Mouse (Mus musculus): ENCODE results near the gene Gmip. TPM values are rescaled to one million over a fixed set of nuclear protein-coding genes. Genes with fewer than 3 reads are reported as not detected.

Gmip gene
- total and polyA plus RNA-seq, 3 experiments = 25.4 to 81.8 (median 48.1) TPM

DNA sequence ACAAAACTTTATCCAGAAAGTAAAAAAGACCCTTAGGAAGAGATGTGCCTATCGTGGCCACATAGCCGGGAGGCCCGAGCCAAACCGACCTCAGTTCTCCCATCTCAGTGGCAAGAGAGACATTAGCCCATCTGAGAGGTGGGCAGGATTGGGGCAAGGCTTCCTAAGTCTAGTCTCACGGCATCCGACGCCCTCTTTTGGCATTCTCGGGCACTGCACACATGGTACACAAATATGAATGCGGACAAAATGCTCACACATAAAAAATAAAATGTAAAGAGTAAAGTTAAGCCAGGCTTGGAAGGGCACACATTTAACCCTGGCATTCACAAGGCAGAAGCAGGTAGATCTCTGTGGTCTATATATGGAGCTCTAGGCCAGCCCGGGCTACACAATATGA, 45.4 kb downstream of the Gmip start:
- Histone ChIP-seq H3K4me3 (replicated peaks in 1 of 3; ENCODE audit: low read depth in 2 of 3, low read length in 2 of 3, poor library complexity in 1 of 3) (no peak overlapping the region), H3K9ac (ENCODE audit: insufficient read depth, low read depth) (no peak overlapping the region), H3K36me3 (replicated peaks in 1 of 2; ENCODE audit: control insufficient read depth in 1 of 2, insufficient read depth in 1 of 2, low read length in 1 of 2) (no peaks in the 10 kb centered on the region), H3K9me3 (replicated peaks; ENCODE audit: low read length) (no peaks in the 10 kb centered on the region), H3K27ac (ENCODE audit: insufficient read depth, low read depth) (no peak overlapping the region), H3K4me1 (ENCODE audit: control insufficient read depth in 1 of 2, insufficient read depth in 2 of 2) (peaks cover 0 to 9% of the 10 kb centered on the region in 2 experiments; a peak in 2 of 4 replicates), H3K79me2 (replicated peaks; ENCODE audit: control insufficient read depth, extremely low read depth, insufficient read depth, poor library complexity, severe bottlenecking) (no peaks in the 10 kb centered on the region), H3K4me2 (ENCODE audit: insufficient read depth, low read depth, poor library complexity, severe bottlenecking) (no peak overlapping the region), H3K27me3 (replicated peaks) (no peaks in the 10 kb centered on the region)
- in situ Hi-C loops (cut with MboI; ENCODE audit: low pct_ligation_motif_present, low pct_unique_long_range_greater_than_20kb, low sequenced_read_pairs) (no loop called here), dilution Hi-C loops (cut with MboI; ENCODE audit: extremely low pct_ligation_motif_present, extremely low pct_unique_long_range_greater_than_20kb, low sequenced_read_pairs) (no loop called here)
- TF ChIP-seq RAD21 (IDR thresholded peaks at IDR 0.05; ENCODE audit: low read depth, low read length) (peak; percentile 2), KAT2A (IDR thresholded peaks at IDR 0.05; ENCODE audit: insufficient replicate concordance, low read length) (no peak), CTCF (conservative IDR thresholded peaks at IDR 0.05 in 1 of 2, IDR thresholded peaks at IDR 0.05 in 1 of 2; ENCODE audit: low read depth in 2 of 2, low read length in 2 of 2) (peak in 1 of 2 experiments; percentile 15; a peak in 2 of 4 replicates)
- no peak for DNase-seq (ENCODE audit: extremely low read depth)

DNA sequence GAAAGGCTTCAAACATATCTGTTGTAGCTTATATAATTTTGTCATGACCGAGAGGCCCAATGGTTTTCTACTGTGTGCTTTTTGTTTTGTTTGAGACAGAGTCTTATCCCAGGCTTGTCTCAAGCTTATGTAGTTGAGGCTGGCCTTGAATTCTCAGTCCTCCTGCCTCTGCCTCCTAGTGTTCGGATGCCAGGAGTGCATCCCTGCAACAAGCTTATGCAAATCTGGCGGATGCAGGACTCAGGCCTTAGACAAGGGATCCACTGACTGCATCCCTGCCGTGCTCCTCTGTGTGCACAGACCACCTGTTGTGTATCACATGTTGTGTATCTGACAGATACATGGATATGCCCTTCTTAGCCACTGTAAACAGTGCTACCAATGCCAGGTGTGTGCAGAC, 52.3 kb downstream of the Gmip start:
- Histone ChIP-seq H3K79me2 (replicated peaks; ENCODE audit: control insufficient read depth, extremely low read depth, insufficient read depth, poor library complexity, severe bottlenecking) (no peaks in the 10 kb centered on the region), H3K27me3 (replicated peaks) (no peaks in the 10 kb centered on the region), H3K9me3 (replicated peaks; ENCODE audit: low read length) (no peaks in the 10 kb centered on the region), H3K27ac (ENCODE audit: insufficient read depth, low read depth) (no peak overlapping the region), H3K4me2 (ENCODE audit: insufficient read depth, low read depth, poor library complexity, severe bottlenecking) (no peak overlapping the region), H3K9ac (ENCODE audit: insufficient read depth, low read depth) (no peak overlapping the region), H3K36me3 (replicated peaks in 1 of 2; ENCODE audit: control insufficient read depth in 1 of 2, insufficient read depth in 1 of 2, low read length in 1 of 2) (peaks cover 2 to 13% of the 10 kb centered on the region in 2 experiments), H3K4me3 (replicated peaks in 1 of 3; ENCODE audit: low read depth in 2 of 3, low read length in 2 of 3, poor library complexity in 1 of 3) (no peak overlapping the region), H3K4me1 (ENCODE audit: control insufficient read depth in 1 of 2, insufficient read depth in 2 of 2) (peaks cover 2 to 13% of the 10 kb centered on the region in 2 experiments; a peak in 2 of 4 replicates)
- DNase-seq (ENCODE audit: extremely low read depth) = peak; percentile 38
- in situ Hi-C loops (cut with MboI; ENCODE audit: low pct_ligation_motif_present, low pct_unique_long_range_greater_than_20kb, low sequenced_read_pairs) = no loop called here
- peak; percentile 15 to 44; a peak in 3 of 4 replicates for TF ChIP-seq CTCF (conservative IDR thresholded peaks at IDR 0.05 in 1 of 2, IDR thresholded peaks at IDR 0.05 in 1 of 2; ENCODE audit: low read depth in 2 of 2, low read length in 2 of 2)
- no peak for TF ChIP-seq KAT2A (IDR thresholded peaks at IDR 0.05; ENCODE audit: insufficient replicate concordance, low read length)
- TF ChIP-seq SMC3 (IDR thresholded peaks at IDR 0.05; ENCODE audit: low read depth, low read length) = peak; percentile 13; the same call in 1 of the 2 replicates
- TF ChIP-seq RAD21 (IDR thresholded peaks at IDR 0.05; ENCODE audit: low read depth, low read length) = peak; percentile 10
- dilution Hi-C loops (cut with MboI; ENCODE audit: extremely low pct_ligation_motif_present, extremely low pct_unique_long_range_greater_than_20kb, low sequenced_read_pairs) = no loop called here

DNA sequence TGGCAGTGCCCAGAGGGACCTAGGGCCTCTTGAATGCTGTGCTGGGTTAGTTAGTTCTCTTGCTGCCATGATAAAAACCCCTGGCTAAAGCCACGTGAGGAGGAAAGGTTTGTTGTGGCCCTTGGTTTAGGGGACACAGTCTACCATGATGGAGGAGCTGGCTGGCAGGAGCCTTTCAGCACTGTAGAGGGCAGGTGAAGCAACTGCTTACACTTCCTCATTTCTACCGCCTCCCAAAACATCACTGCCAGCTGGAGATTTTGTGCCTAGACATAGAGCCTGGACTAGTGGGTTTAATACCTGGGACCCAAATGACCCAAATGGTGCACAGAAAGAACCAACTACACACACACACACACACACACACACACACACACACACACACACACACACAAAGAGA, 52.8 kb downstream of the Gmip start:
- no peaks in the 10 kb centered on the region for H3K79me2 ChIP-seq (replicated peaks; ENCODE audit: control insufficient read depth, extremely low read depth, insufficient read depth, poor library complexity, severe bottlenecking)
- in situ Hi-C loops (cut with MboI; ENCODE audit: low pct_ligation_motif_present, low pct_unique_long_range_greater_than_20kb, low sequenced_read_pairs) = no loop called here
- TF ChIP-seq CHD1 (IDR thresholded peaks at IDR 0.05; ENCODE audit: low read depth, low read length) (no peak), CHD2 (IDR thresholded peaks at IDR 0.05; ENCODE audit: low read length) (no peak), UBTF (IDR thresholded peaks at IDR 0.05; ENCODE audit: low read depth, low read length) (no peak), RAD21 (IDR thresholded peaks at IDR 0.05; ENCODE audit: low read depth, low read length) (no peak)
- no peaks in the 10 kb centered on the region for H3K27me3 ChIP-seq (replicated peaks)
- H3K27ac ChIP-seq (ENCODE audit: insufficient read depth, low read depth) = no peak overlapping the region
- no peak overlapping the region for H3K9ac ChIP-seq (ENCODE audit: insufficient read depth, low read depth)
- H3K4me3 ChIP-seq (replicated peaks in 1 of 3; ENCODE audit: low read depth in 2 of 3, low read length in 2 of 3, poor library complexity in 1 of 3) = no peak overlapping the region
- H3K36me3 ChIP-seq (replicated peaks in 1 of 2; ENCODE audit: control insufficient read depth in 1 of 2, insufficient read depth in 1 of 2, low read length in 1 of 2) = peaks cover 2 to 13% of the 10 kb centered on the region in 2 experiments
- dilution Hi-C loops (cut with MboI; ENCODE audit: extremely low pct_ligation_motif_present, extremely low pct_unique_long_range_greater_than_20kb, low sequenced_read_pairs) = no loop called here
- H3K4me2 ChIP-seq (ENCODE audit: insufficient read depth, low read depth, poor library complexity, severe bottlenecking) = no peak overlapping the region
- peak; percentile 11 for DNase-seq (ENCODE audit: extremely low read depth)
- peaks cover 2 to 13% of the 10 kb centered on the region in 2 experiments; a peak in 2 of 4 replicates for H3K4me1 ChIP-seq (ENCODE audit: control insufficient read depth in 1 of 2, insufficient read depth in 2 of 2)
- no peaks in the 10 kb centered on the region for H3K9me3 ChIP-seq (replicated peaks; ENCODE audit: low read length)
